Mouse (Mus musculus): ENCODE measurements around the gene Rtkn. TPM values are rescaled to one million over a fixed set of nuclear protein-coding genes. Genes with fewer than 3 reads are reported as not detected.

Gene Rtkn
- total and polyA plus RNA-seq, 3 experiments, result 5.2 to 27.7 (median 6.7) TPM

DNA sequence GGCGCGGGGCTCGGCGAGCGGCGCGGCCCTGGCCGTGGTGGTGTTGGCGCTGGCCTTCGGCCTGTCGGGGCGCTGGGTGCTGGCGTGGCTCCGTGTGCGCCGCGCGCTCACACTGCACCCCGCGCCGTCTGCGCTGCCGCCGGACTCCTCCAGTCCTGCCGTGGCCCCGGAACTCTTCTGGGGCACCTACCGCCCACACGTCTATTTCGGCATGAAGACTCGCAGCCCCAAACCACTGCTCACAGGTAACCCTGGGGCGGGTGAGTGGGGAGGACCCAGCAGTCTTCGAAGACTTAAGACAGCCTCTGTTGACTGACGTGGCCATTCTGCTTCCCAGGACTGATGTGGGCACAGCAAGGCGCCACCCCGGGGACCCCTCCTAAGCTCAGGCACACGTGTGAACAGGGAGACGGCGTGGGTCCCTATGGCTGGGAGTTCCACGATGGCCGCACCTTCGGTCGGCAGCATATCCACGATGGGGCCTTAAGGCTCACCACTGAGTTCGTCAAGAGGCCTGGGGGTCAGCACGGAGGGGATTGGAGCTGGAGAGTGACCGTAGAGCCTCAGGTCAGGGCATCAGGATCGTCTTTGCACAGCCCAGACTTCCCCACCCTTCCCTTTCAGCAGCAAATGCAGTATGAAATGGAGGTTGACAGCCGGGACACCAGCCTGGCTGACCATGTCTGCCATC, 19.4 kb upstream of the Rtkn start:
- peak overlapping the region; percentile 77 for H3K9ac ChIP-seq (ENCODE audit: low read depth, low read length)
- no peaks in the 10 kb centered on the region for H3K27me3 ChIP-seq (ENCODE audit: control insufficient read depth, insufficient read depth, low read length)
- peak overlapping the region; percentile 90 for H3K4me3 ChIP-seq
- no peaks in the 10 kb centered on the region for H3K36me3 ChIP-seq (ENCODE audit: control insufficient read depth, insufficient read depth, low read length)
- no peak for TF ChIP-seq EP300 (IDR thresholded peaks at IDR 0.05; ENCODE audit: insufficient read depth, low read depth, low read length)
- TF ChIP-seq CTCF (IDR thresholded peaks at IDR 0.05), result no peak
- TF ChIP-seq POLR2A (IDR thresholded peaks at IDR 0.05; ENCODE audit: insufficient read depth, low read depth, low read length), result no peak
- H3K79me2 ChIP-seq (replicated peaks; ENCODE audit: control insufficient read depth, insufficient read depth, low read length), result no peaks in the 10 kb centered on the region
- DNase-seq, result no peak
- intact Hi-C loops (cut with DNase I), result loop anchor here (2.0 kb wide), 2 partner anchors 43 to 49 kb away; partner anchors contain the start of gene Dctn1
- WGBS, result 1% methylated on average over 38 of the region's 48 CpGs
- peaks cover 5% of the 10 kb centered on the region for H3K4me1 ChIP-seq (ENCODE audit: control insufficient read depth, insufficient read depth, low read length)
- H3K27ac ChIP-seq, result peak overlapping the region; percentile 51

GRCm38 (mm10) chr6:83116373-83117164, 18.7 kb upstream of the Rtkn start:
- intact Hi-C loops (cut with DNase I), result loop anchor here (2.0 kb wide), 1 partner anchor 42 kb away; no protein-coding TSS in a partner anchor
- Histone ChIP-seq H3K9ac (ENCODE audit: low read depth, low read length) (no peak overlapping the region), H3K27me3 (ENCODE audit: control insufficient read depth, insufficient read depth, low read length) (no peaks in the 10 kb centered on the region), H3K79me2 (replicated peaks; ENCODE audit: control insufficient read depth, insufficient read depth, low read length) (no peaks in the 10 kb centered on the region), H3K36me3 (ENCODE audit: control insufficient read depth, insufficient read depth, low read length) (no peaks in the 10 kb centered on the region), H3K27ac (no peak overlapping the region), H3K4me1 (ENCODE audit: control insufficient read depth, insufficient read depth, low read length) (peaks cover 5% of the 10 kb centered on the region), H3K4me3 (peak overlapping the region; percentile 90)
- 76% methylated on average over 11 of the region's 11 CpGs for WGBS
- no peak for DNase-seq
- no peak for TF ChIP-seq POLR2A (IDR thresholded peaks at IDR 0.05; ENCODE audit: insufficient read depth, low read depth, low read length)
- no peak for TF ChIP-seq CTCF (IDR thresholded peaks at IDR 0.05)
- no peak for TF ChIP-seq EP300 (IDR thresholded peaks at IDR 0.05; ENCODE audit: insufficient read depth, low read depth, low read length)

DNA sequence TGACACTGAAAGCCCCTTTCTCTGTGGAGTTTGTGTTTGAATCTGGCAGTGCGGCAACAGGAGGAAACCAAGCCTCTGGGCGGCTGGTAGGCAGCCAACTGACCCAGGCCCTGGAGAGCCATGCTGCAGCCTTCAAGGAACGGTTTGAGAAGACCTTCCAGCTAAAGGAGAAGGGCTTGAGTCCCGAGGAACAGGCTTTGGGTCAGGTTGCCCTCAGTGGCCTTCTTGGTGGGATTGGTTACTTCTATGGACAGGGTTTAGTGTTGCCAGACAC, 18.2 kb upstream of the Rtkn start:
- no peaks in the 10 kb centered on the region for H3K79me2 ChIP-seq (replicated peaks; ENCODE audit: control insufficient read depth, insufficient read depth, low read length)
- H3K4me1 ChIP-seq (ENCODE audit: control insufficient read depth, insufficient read depth, low read length), result peaks cover 5% of the 10 kb centered on the region
- no peak overlapping the region for H3K4me3 ChIP-seq
- H3K27ac ChIP-seq, result no peak overlapping the region
- no peak overlapping the region for H3K9ac ChIP-seq (ENCODE audit: low read depth, low read length)
- no peaks in the 10 kb centered on the region for H3K36me3 ChIP-seq (ENCODE audit: control insufficient read depth, insufficient read depth, low read length)
- 86% methylated on average over 4 of the region's 4 CpGs for WGBS
- DNase-seq, result no peak
- no peak for TF ChIP-seq POLR2A (IDR thresholded peaks at IDR 0.05; ENCODE audit: insufficient read depth, low read depth, low read length)
- TF ChIP-seq CTCF (IDR thresholded peaks at IDR 0.05), result no peak
- TF ChIP-seq EP300 (IDR thresholded peaks at IDR 0.05; ENCODE audit: insufficient read depth, low read depth, low read length), result no peak
- intact Hi-C loops (cut with DNase I), result loop anchor here (2.0 kb wide), 1 partner anchor 42 kb away; no protein-coding TSS in a partner anchor
- no peaks in the 10 kb centered on the region for H3K27me3 ChIP-seq (ENCODE audit: control insufficient read depth, insufficient read depth, low read length)

- Histone ChIP-seq H3K9ac (ENCODE audit: low read depth, low read length) (no peak overlapping the region), H3K79me2 (replicated peaks; ENCODE audit: control insufficient read depth, insufficient read depth, low read length) (no peaks in the 10 kb centered on the region), H3K27ac (no peak overlapping the region), H3K36me3 (ENCODE audit: control insufficient read depth, insufficient read depth, low read length) (no peaks in the 10 kb centered on the region), H3K27me3 (ENCODE audit: control insufficient read depth, insufficient read depth, low read length) (no peaks in the 10 kb centered on the region), H3K4me1 (ENCODE audit: control insufficient read depth, insufficient read depth, low read length) (peaks cover 5% of the 10 kb centered on the region), H3K4me3 (no peak overlapping the region)
- intact Hi-C loops (cut with DNase I), result loop anchor here (2.0 kb wide), 1 partner anchor 41 kb away; no protein-coding TSS in a partner anchor
- no peak for TF ChIP-seq POLR2A (IDR thresholded peaks at IDR 0.05; ENCODE audit: insufficient read depth, low read depth, low read length)
- no peak for TF ChIP-seq CTCF (IDR thresholded peaks at IDR 0.05)
- 92% methylated on average over 13 of the region's 13 CpGs for WGBS
- DNase-seq, result no peak
Observed at GRCm38 (mm10) chr6:83117616-83118015, 17.6 kb upstream of the Rtkn start.

DNA sequence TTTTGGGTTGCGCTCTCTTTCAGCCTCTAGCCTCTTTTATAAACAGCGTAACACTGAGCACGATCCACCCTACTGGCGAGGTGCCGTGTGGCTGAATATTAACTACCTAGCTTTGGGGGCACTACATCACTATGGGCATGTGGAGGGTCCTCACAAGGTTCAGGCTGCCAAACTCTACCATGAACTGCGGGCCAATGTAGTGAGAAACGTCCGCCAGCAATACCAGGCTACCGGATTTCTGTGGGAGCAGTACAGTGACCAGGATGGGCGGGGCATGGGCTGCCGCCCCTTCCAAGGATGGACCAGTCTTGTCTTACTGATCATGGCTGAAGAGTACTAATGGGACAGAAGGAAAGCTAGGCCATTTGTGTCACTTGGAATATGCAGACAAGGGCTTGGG, 16.9 kb upstream of the Rtkn start:
- WGBS, result 87% methylated on average over 11 of the region's 11 CpGs
- TF ChIP-seq EP300 (IDR thresholded peaks at IDR 0.05; ENCODE audit: insufficient read depth, low read depth, low read length) (no peak), POLR2A (IDR thresholded peaks at IDR 0.05; ENCODE audit: insufficient read depth, low read depth, low read length) (0 out of 2 replicates have a peak, but pooled peaks have one; percentile 15), CTCF (IDR thresholded peaks at IDR 0.05) (no peak)
- H3K4me1 ChIP-seq (ENCODE audit: control insufficient read depth, insufficient read depth, low read length), result peaks cover 5% of the 10 kb centered on the region
- H3K27ac ChIP-seq, result no peak overlapping the region
- H3K27me3 ChIP-seq (ENCODE audit: control insufficient read depth, insufficient read depth, low read length), result no peaks in the 10 kb centered on the region
- H3K9ac ChIP-seq (ENCODE audit: low read depth, low read length), result no peak overlapping the region
- H3K36me3 ChIP-seq (ENCODE audit: control insufficient read depth, insufficient read depth, low read length), result no peaks in the 10 kb centered on the region
- no peaks in the 10 kb centered on the region for H3K79me2 ChIP-seq (replicated peaks; ENCODE audit: control insufficient read depth, insufficient read depth, low read length)
- no peak overlapping the region for H3K4me3 ChIP-seq
- intact Hi-C loops (cut with DNase I), result no loop called here
- DNase-seq, result no peak
